Mouse (Mus musculus) retina, embryonic 14.5 days (tissue): ENCODE measurements around the gene Rabgap1l.

Experiments
- DNase-seq: peaks from one replicate; pipeline ENCODE4 v3.0.0-alpha.2; 2015; ENCODE audit warnings: low spot score

The Rabgap1l gene

GRCm38 (mm10) chr1:160312658-160313057 lies 480.4 kb downstream of the Rabgap1l start:
- no peak for DNase-seq

DNA sequence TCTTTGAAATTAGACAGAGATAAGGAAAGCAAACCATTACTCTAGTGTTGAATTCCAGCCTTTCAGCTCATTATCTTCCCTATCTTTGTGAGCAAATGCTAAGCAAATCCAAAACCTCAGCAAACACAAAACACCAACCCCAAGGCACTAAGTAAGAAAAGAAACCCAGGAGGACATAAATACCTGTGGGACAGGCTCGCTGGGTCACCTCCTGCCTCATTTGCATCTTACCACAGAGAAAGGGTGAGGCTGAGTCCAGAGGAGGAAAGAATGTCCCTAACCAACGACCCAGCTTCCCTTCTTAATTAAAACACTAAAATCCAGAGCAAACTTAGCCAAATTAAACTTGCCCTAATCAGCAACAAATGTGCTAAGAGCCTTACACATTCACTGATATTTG lies 481.1 kb downstream of the Rabgap1l start:
- no peak for DNase-seq

DNA sequence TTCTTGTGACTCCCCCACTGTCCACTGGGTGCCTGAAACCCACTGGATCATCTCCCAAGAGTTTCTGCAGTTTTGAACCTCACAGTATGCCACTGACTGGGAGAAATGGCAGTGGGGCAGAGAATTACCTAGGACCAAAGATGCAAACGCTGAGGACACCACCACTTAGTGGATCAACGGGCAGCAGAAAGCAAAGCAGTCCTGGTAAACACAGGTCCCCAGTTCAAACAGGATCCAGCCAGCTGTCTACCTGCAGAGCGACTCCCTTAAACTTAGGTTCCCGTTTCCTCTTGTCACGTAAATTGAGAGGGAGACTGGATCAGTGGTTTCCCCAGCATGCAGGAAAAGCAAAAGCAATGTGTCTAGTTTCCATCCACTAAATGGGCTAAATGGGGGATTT lies 483.1 kb downstream of the Rabgap1l start:
- no peak for DNase-seq

- no peak for DNase-seq
These were observed 484.0 kb downstream of the Rabgap1l start for GRCm38 (mm10) chr1:160308996-160309395.

DNA sequence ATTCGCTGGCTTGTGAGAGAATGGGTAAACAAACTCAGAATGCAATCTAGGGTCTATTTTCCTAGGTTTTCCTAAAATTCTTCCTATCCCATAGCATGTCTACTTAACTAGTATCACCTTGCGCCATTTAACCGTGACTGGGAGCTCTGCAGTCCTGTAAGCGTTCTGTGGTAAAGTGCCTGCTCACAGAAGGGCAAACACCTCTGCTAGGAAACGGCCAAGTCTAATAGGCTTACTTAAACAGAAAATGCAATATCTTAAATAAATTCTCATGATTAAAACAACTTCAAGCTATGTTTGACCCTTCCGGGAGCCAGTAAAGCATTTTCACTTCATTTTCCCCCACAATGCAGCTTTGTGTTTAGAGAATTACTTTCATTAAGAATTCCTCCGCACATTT lies 484.5 kb downstream of the Rabgap1l start:
- DNase-seq: no peak

DNA sequence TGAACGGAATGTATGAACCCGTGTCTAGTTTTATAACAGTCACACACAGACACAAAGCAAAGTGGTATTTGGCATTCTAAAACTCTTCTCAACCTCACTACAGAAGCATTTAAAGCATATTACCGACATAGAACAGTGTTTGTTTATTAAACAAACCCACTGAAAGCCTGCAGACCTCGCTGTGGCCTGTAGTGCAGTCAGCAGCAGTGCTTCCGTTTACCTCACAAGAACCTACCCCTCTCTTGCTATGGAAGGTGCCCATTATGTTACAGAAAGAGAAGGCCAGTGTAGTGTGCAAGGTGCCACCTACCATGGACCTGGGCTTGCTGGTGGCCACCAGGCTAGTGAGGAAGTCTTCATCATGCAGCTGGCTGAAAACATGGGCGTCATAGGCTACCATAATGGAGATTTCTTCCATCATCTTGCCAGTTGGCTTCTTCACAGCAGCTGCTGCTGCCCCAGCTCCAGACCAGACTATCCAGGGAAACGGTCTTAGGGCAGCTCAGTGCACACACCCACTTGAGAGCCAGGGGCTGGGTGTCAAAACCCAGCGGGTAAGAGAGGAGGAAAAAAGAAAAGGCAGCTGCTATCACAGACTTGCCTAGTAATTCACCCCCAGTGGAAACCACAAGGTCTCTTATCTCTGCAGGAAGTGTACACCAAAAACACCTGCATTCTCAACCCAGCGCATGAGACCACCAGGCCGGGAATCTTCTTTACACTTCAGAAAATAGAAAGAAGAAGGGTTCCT lies 486.0 kb downstream of the Rabgap1l start:
- DNase-seq: no peak

GRCm38 (mm10) chr1:160306336-160306735 lies 486.7 kb downstream of the Rabgap1l start:
- no peak for DNase-seq

GRCm38 (mm10) chr1:160305826-160306225 lies 487.2 kb downstream of the Rabgap1l start:
- no peak for DNase-seq

GRCm38 (mm10) chr1:160304969-160305498 lies 488.0 kb downstream of the Rabgap1l start:
- no peak for DNase-seq

DNA sequence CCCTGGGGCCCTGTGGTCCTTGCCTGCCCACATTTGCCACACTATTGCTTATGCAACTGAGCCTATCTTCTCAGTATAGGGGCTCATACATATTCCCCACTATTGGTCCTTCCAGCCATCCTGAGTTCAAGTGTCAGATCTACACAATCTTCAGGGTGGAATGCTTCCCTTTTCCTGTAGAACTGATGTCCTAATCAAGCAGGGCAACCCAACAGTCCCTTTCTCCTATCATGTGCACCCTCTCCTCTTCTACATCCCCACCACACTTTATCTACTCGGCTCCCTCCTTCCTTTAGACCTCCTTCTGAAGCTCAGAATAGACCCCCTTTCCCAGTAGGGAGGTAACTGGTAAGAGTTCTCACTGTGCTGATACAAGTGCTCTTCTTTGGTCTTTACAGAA lies 490.7 kb downstream of the Rabgap1l start:
- DNase-seq: no peak

DNA sequence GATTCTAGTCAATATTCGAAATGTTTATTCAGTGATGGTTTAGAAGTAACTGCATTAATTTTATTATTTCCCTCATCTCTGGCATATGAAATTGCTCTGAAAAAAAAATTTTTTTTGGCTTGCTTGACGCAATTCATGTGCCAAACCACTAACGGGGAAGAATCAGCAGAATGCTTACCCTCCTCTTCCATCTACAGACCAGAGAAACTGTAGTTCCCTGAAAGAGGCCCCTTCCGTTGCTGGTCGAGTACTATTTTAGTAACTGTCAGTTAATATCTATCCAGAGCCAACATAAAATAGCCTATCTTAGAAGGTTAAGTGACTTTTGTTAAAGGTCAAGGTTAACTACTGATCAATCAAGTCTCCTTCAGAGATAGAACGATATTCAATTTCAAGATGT lies 491.9 kb downstream of the Rabgap1l start:
- no peak for DNase-seq

DNA sequence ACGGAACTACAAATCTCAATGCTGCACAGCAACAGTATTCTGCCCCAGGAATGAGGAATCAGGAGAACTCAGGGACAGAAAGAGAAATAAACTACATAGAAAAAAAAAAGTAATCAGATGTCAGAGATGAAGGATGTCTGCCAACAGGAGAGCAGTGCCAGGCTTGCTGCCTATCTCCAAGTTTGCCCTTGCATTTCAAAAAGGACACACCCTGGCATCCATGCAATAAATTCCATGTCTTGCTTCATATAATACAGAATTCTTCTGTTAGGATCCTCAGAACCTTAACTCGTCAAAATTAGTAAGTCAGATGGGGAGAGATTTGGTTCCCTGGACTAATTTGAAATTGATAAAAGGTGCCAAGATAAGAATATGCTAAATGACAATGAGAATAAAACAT lies 492.3 kb downstream of the Rabgap1l start:
- DNase-seq: no peak

DNA sequence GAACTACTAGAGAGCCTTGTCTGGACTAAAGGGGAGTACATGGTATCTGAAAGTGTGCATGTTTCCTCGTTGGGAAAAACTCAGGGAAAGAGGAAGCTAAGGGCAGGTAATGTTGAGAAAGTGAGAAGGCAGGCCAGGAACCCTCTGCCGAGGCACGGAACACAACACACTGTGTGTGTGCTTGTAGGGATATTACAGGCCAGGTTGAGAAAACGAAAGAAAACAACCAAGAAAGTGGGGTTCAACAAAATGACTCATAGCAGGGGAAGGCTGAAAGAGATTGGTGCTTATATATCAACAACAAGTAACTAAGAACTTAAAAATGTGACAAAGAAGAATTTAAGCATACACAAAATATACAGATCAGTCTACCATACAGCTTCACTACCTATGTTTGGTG lies 493.0 kb downstream of the Rabgap1l start:
- DNase-seq: no peak

- DNase-seq: no peak
These were observed 494.1 kb downstream of the Rabgap1l start for GRCm38 (mm10) chr1:160298893-160299292.

DNA sequence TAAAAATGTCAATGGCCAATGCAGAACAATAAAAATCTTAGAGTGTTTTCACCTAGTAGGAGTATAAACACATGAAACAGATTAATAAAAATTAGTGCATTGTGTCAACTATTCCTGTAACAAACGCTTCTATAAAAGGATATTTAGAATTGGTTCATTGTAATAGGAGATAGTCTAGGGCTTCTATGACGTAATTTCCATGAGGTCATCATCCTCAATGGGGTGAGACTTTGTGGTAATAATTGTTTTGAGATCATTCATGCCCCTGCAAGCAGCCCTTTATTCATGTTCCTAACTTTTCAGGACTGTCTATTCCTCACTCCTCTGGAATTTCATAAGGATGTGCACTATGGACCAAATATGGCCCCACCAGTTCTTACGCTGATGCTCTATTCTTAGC lies 495.3 kb downstream of the Rabgap1l start:
- no peak for DNase-seq

DNA sequence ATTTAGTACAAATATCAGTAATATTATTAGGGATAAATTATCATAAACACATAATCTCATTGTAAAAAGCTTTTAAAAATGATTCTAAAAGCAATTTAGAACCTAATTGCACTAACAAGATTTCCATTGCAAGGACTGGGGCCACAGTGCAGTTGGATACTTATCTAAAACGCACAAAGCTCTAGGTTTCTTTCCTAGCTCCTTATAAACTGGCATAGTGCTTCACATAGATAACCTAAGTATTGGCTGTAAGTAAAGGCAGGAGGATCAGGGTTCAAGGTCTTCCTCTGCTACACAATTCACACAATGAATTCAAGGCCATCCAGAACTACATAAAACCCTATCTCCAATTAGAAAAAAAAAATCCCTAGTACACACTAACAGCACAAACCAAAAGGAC lies 497.7 kb downstream of the Rabgap1l start:
- DNase-seq: no peak

DNA sequence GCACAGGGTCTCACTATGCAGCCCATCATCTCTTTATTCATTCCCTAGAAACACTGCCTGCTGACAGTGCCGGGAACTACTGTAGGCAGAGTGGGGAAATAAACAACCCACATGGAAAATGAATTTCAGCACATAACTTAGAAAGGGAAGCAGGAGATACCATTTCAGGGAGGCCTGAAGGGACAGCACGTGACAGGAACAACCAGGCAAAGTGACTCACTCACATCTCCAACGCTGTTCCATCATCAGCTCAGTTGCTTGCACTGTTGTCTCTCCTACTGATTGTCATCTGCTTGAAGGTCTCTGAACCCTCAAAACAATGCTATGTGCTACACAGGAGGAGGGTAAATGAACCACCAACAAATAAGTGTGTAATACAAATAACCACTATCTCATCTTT lies 499.5 kb downstream of the Rabgap1l start:
- DNase-seq: no peak

DNA sequence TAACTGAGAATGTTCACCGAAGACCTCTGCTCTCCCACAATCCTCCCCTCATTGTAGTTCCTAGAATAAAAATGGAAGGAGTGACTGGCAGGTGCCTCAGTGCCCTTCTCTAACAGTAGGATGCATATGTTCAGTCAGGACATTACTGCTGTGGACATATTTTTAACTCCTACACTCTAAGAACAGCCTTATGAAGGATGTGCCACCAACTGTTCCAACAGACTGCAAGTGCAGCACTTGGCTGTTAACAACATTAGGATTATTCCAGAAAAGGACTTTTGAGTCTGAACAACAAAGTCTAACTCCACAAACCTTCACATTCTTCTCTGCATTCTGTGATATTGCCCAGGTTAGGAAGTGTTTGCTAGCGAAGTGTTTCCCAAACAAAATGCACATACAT lies 501.0 kb downstream of the Rabgap1l start:
- DNase-seq: no peak

DNA sequence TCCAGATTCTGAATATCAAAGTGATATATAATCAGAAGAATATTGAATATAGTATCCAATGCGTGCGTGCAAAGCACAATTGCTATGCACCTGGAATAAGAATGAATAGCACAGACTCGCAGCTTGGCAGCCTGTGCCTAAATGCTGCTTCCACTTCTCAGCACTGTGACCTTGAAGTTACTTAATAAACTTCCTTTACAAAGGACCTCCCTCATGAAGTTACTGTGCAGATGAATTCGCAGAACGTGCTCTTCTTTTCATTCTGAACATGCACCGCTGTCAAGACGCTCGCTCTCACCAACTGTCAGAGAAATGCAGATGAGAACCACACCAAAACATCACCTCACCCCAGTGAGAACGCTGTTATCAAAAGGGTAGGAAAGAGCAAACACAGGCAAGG lies 502.8 kb downstream of the Rabgap1l start:
- DNase-seq: no peak

DNA sequence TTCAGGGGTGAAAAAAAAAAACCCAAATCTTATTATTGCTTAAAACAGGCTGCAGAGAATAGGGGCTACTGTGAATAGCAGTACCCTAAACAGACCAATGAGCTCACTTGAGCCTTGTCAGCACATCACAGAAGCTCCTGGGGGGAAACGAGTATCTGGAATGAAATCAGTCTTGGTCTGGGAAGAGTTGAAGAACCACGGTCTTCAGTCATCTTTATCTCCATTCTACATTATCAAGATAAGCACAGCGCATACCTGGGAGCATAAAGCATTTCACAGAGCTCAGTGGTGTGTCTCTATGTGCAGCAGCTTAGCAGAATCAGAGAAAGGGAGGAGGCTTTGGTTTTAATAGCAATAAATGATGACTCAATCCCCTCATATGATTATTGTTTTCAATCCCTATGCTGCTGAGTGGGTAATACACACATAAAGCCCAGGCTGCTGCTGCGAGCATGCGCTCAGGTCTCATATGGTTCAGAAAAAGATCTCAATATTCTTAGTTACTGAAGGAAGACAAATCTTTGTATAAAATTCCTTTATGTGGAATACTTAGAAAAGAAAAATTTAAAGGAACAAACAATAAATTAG lies 505.9 kb downstream of the Rabgap1l start:
- DNase-seq: no peak

- DNase-seq: no peak
These were observed 506.5 kb downstream of the Rabgap1l start for GRCm38 (mm10) chr1:160286400-160287057.

GRCm38 (mm10) chr1:160284241-160284640 lies 508.8 kb downstream of the Rabgap1l start:
- DNase-seq: no peak
